In genomic region chr11:18151788-18152563, GRCm38 (mm10) we compare ENCODE assay signal across 9 mouse cellular contexts.
DNase-seq lines count a peak whose midpoint lies in the region; ATAC-seq and TF ChIP-seq lines count a peak whose summit lies in the region.
"Had no signal": no experiment of that assay in that cellular context is flagged by ENCODE, and none has a peak within 500 bp of the region (broad histone marks: within the 10 kb centered on the region; RNA-seq: fewer than 3 reads in every experiment).

No protein-coding gene starts in this region.

- 31% methylated on average over 6 of the region's 6 CpGs for WGBS in bone marrow, adult 2 months
- WGBS in forebrain, embryonic 11.5 days: 34% methylated on average over 6 of the region's 6 CpGs
- 7% methylated on average over 6 of the region's 6 CpGs for WGBS in heart, embryonic 15.5 days
- 14% methylated on average over 6 of the region's 6 CpGs for WGBS in kidney, embryonic 16.5 days
- 9% methylated on average over 6 of the region's 6 CpGs for WGBS in lung, embryonic 15.5 days

- in situ Hi-C loops in CH12.LX (cut with MboI; ENCODE audit: low pct_ligation_motif_present, low pct_unique_long_range_greater_than_20kb, low sequenced_read_pairs): no loop called here

- no peaks in the 10 kb centered on the region for H3K4me1 ChIP-seq in CH12.LX (ENCODE audit: control insufficient read depth in 1 of 2, insufficient read depth in 2 of 2)
- H3K4me1 ChIP-seq in bone marrow, adult 2 months (ENCODE audit: control insufficient read depth, insufficient read depth, low read length): no peaks in the 10 kb centered on the region
- no peaks in the 10 kb centered on the region for H3K4me1 ChIP-seq in forebrain, embryonic 11.5 days (replicated peaks; ENCODE audit: control insufficient read depth, insufficient read depth, low read length)
- H3K4me1 ChIP-seq in heart, embryonic 15.5 days (replicated peaks): peaks cover 15% of the 10 kb centered on the region
- no peaks in the 10 kb centered on the region for H3K4me1 ChIP-seq in kidney, embryonic 16.5 days (ENCODE audit: insufficient read depth, low read length)
- peaks cover 5% of the 10 kb centered on the region; the same call in 1 of the 2 replicates for H3K4me1 ChIP-seq in lung, embryonic 15.5 days
- H3K4me1 ChIP-seq: limb, embryonic 13.5 days had no signal

- no peaks in the 10 kb centered on the region for H3K9me3 ChIP-seq in CH12.LX (replicated peaks; ENCODE audit: low read length)
- no peaks in the 10 kb centered on the region for H3K9me3 ChIP-seq in forebrain, embryonic 11.5 days (ENCODE audit: control insufficient read depth, low read length)
- no peaks in the 10 kb centered on the region for H3K9me3 ChIP-seq in heart, embryonic 15.5 days (replicated peaks)
- no peaks in the 10 kb centered on the region for H3K9me3 ChIP-seq in kidney, embryonic 16.5 days (ENCODE audit: low read length)
- no peaks in the 10 kb centered on the region for H3K9me3 ChIP-seq in lung, embryonic 15.5 days
- H3K9me3 ChIP-seq: limb, embryonic 13.5 days had no signal

- dilution Hi-C loops in CH12.LX (cut with MboI; ENCODE audit: extremely low pct_ligation_motif_present, extremely low pct_unique_long_range_greater_than_20kb, low sequenced_read_pairs): no loop called here

- peak; percentile 22 for DNase-seq in CH12.LX (ENCODE audit: extremely low read depth)
- DNase-seq in forebrain, embryonic 11.5 days (ENCODE audit: low spot score): peak; percentile 77
- peak; percentile 61 for DNase-seq in ovary, postnatal 14 days (ENCODE audit: low spot score)
- peak; percentile 38 for DNase-seq in yolk sac, embryonic 10.5 days (ENCODE audit: low spot score)

- peak; percentile 13 to 70; a peak in 2 of 4 replicates for TF ChIP-seq CTCF in CH12.LX (conservative IDR thresholded peaks at IDR 0.05 in 1 of 2, IDR thresholded peaks at IDR 0.05 in 1 of 2; ENCODE audit: low read depth in 2 of 2, low read length in 2 of 2)
- TF ChIP-seq CTCF in bone marrow, adult 2 months (IDR thresholded peaks at IDR 0.05; ENCODE audit: control insufficient read depth, insufficient read depth, low read length): peak; percentile 6; the same call in 1 of the 2 replicates

- H3K27ac ChIP-seq in CH12.LX (ENCODE audit: insufficient read depth, low read depth): no peak overlapping the region
- no peak overlapping the region for H3K27ac ChIP-seq in bone marrow, adult 2 months (ENCODE audit: control insufficient read depth, insufficient read depth, low read depth, low read length, poor library complexity)
- H3K27ac ChIP-seq in forebrain, embryonic 11.5 days (ENCODE audit: low read depth, low read length): no peak overlapping the region
- H3K27ac ChIP-seq in heart, embryonic 15.5 days: peak overlapping the region; percentile 48
- no peak overlapping the region for H3K27ac ChIP-seq in kidney, embryonic 16.5 days (ENCODE audit: low read length)
- peak overlapping the region; percentile 67 for H3K27ac ChIP-seq in lung, embryonic 15.5 days
- H3K27ac ChIP-seq: limb, embryonic 13.5 days had no signal

- no peak overlapping the region for H3K9ac ChIP-seq in CH12.LX (ENCODE audit: insufficient read depth, low read depth)
- H3K9ac ChIP-seq in forebrain, embryonic 11.5 days (ENCODE audit: low read length): no peak overlapping the region
- H3K9ac ChIP-seq in heart, embryonic 15.5 days: no peak overlapping the region
- no peak overlapping the region for H3K9ac ChIP-seq in kidney, embryonic 16.5 days (replicated peaks; ENCODE audit: low read length)
- no peak overlapping the region for H3K9ac ChIP-seq in lung, embryonic 15.5 days
- H3K9ac ChIP-seq: limb, embryonic 13.5 days had no signal

- H3K4me3 ChIP-seq in CH12.LX (replicated peaks in 1 of 3; ENCODE audit: low read depth in 2 of 3, low read length in 2 of 3, poor library complexity in 1 of 3): no peak overlapping the region
- no peak overlapping the region for H3K4me3 ChIP-seq in bone marrow, adult 2 months (replicated peaks; ENCODE audit: control insufficient read depth, low read depth, low read length)
- no peak overlapping the region for H3K4me3 ChIP-seq in forebrain, embryonic 11.5 days (ENCODE audit: low read depth, low read length)
- no peak overlapping the region for H3K4me3 ChIP-seq in heart, embryonic 15.5 days
- H3K4me3 ChIP-seq in kidney, embryonic 16.5 days (ENCODE audit: low read length): no peak overlapping the region
- no peak overlapping the region for H3K4me3 ChIP-seq in lung, embryonic 15.5 days
- H3K4me3 ChIP-seq: limb, embryonic 13.5 days had no signal

- no peak for TF ChIP-seq POLR2A in CH12.LX (IDR thresholded peaks at IDR 0.05; ENCODE audit: low read depth, low read length)
- TF ChIP-seq POLR2A in bone marrow, adult 2 months (IDR thresholded peaks at IDR 0.05; ENCODE audit: borderline replicate concordance, control insufficient read depth, low read depth, low read length): no peak

- H3K4me2 ChIP-seq in CH12.LX (ENCODE audit: insufficient read depth, low read depth, poor library complexity, severe bottlenecking): no peak overlapping the region
- H3K4me2 ChIP-seq in forebrain, embryonic 11.5 days (ENCODE audit: low read depth, low read length, severe bottlenecking): no peak overlapping the region
- H3K4me2 ChIP-seq in heart, embryonic 15.5 days: no peak overlapping the region
- no peak overlapping the region for H3K4me2 ChIP-seq in kidney, embryonic 16.5 days (replicated peaks; ENCODE audit: low read depth, low read length)
- no peak overlapping the region for H3K4me2 ChIP-seq in lung, embryonic 15.5 days
- H3K4me2 ChIP-seq: limb, embryonic 13.5 days had no signal

- H3K36me3 ChIP-seq in CH12.LX (replicated peaks in 1 of 2; ENCODE audit: control insufficient read depth in 1 of 2, insufficient read depth in 1 of 2, low read length in 1 of 2): no peaks in the 10 kb centered on the region
- H3K36me3 ChIP-seq in forebrain, embryonic 11.5 days (ENCODE audit: control insufficient read depth, insufficient read depth, low read length): no peaks in the 10 kb centered on the region
- H3K36me3 ChIP-seq in heart, embryonic 15.5 days: no peaks in the 10 kb centered on the region
- no peaks in the 10 kb centered on the region for H3K36me3 ChIP-seq in kidney, embryonic 16.5 days (ENCODE audit: insufficient read depth, low read length)
- H3K36me3 ChIP-seq in lung, embryonic 15.5 days: no peaks in the 10 kb centered on the region
- H3K36me3 ChIP-seq: limb, embryonic 13.5 days had no signal

- no peaks in the 10 kb centered on the region for H3K27me3 ChIP-seq in CH12.LX (replicated peaks)
- H3K27me3 ChIP-seq in forebrain, embryonic 11.5 days (ENCODE audit: control insufficient read depth, insufficient read depth, low read length): no peaks in the 10 kb centered on the region
- H3K27me3 ChIP-seq in heart, embryonic 15.5 days: no peaks in the 10 kb centered on the region
- H3K27me3 ChIP-seq in kidney, embryonic 16.5 days (ENCODE audit: insufficient read depth, low read length): no peaks in the 10 kb centered on the region
- H3K27me3 ChIP-seq in lung, embryonic 15.5 days: no peaks in the 10 kb centered on the region

- peak; percentile 70 for TF ChIP-seq RAD21 in CH12.LX (IDR thresholded peaks at IDR 0.05; ENCODE audit: low read depth, low read length)

- no peaks in the 10 kb centered on the region for H3K79me2 ChIP-seq in CH12.LX (replicated peaks; ENCODE audit: control insufficient read depth, extremely low read depth, insufficient read depth, poor library complexity, severe bottlenecking)

- peak; percentile 72 for ATAC-seq in forebrain, embryonic 11.5 days (replicated peaks; ENCODE audit: low FRiP score)
- ATAC-seq in heart, embryonic 15.5 days (replicated peaks; ENCODE audit: insufficient number of reproducible peaks, insufficient read depth, low FRiP score, low read depth): peak; percentile 80; the same call in 1 of the 2 replicates
- ATAC-seq in kidney, embryonic 16.5 days (ENCODE audit: low FRiP score, low TSS enrichment): peak; percentile 74; the same call in 1 of the 2 replicates
- ATAC-seq in lung, embryonic 15.5 days (ENCODE audit: borderline replicate concordance, extremely low read depth, low FRiP score, low TSS enrichment): peak; percentile 81; the same call in 1 of the 2 replicates

- TF ChIP-seq EP300 in CH12.LX (IDR thresholded peaks at IDR 0.05; ENCODE audit: low read length): no peak

TF ChIP-seq in CH12.LX, 34 proteins besides CTCF, POLR2A, EP300 and RAD21:
- TF ChIP-seq MEF2A (IDR thresholded peaks at IDR 0.05; ENCODE audit: borderline replicate concordance, low read depth, low read length): no peak
- TF ChIP-seq SMC3 (IDR thresholded peaks at IDR 0.05; ENCODE audit: low read depth, low read length): peak; percentile 63
TF ChIP-seq in CH12.LX: peak in this region for 1.

Comparison
In these comparisons a context has a peak if more than half of its experiments do, and no peak if none do; other contexts are left out.
1. DNase-seq: peak in every context shown above with its lines; median percentile 77 in forebrain, embryonic 11.5 days; 61 in ovary, postnatal 14 days; 38 in yolk sac, embryonic 10.5 days; 22 in CH12.LX.
2. H3K27ac ChIP-seq: peak in heart, embryonic 15.5 days (single experiment) and lung, embryonic 15.5 days (single experiment); none in CH12.LX (single experiment), bone marrow, adult 2 months (single experiment), forebrain, embryonic 11.5 days (single experiment) and kidney, embryonic 16.5 days (single experiment).
3. Peak in every context shown above with its lines, with median percentiles within 50 percentile points of each other: ATAC-seq.